Mouse (Mus musculus): ENCODE data around the gene Lgals2.
"Not testable (repeated sequence)": the region's sequence is repeated elsewhere in the genome, so short reads cannot be mapped to it uniquely, and the experiment has no call there.

DNA sequence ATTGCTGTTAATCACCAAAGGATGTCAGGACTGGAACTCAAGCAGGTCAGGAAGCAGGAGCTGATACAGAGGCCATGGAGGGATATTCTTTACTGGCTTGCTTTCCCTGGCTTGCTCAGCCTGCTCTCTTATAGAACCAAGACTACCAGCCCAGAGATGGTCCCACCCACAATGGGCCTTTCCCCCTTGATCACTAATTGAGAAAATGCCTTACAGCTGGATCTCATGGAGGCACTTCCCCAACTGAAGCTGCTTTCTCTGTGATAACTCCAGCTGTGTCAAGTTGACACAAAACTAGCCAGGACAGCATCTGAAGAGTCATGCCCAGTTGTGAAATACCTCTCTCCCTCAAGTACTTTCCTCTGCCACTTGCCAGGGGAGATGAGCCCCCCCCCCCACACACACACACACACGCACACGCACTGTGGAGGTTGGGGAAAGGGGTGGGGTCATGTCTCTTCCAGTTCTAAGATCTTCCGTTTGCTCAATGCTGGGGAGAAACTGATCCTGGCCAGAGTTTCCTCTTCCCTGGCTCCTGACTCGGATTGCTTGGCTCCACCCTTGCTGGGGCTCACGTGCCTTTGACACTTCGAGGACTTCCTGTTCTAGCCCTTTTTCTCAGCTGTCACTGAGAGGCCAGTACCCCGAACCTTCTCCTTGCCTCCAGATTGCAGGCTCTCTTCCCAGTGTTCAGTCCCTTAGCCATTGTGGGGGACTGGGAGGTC, 23.6 kb upstream of the Lgals2 start:
- peak; percentile 78 for TF ChIP-seq USF1 (IDR thresholded peaks at IDR 0.05; ENCODE audit: low read depth, low read length)
- not testable (repeated sequence) for TF ChIP-seq CTCF (IDR thresholded peaks at IDR 0.05 in 2 of 3, conservative IDR thresholded peaks at IDR 0.05 in 1 of 3; ENCODE audit: control insufficient read depth in 1 of 3, insufficient read depth in 1 of 3, low read depth in 2 of 3, low read length in 3 of 3, poor library complexity in 1 of 3, severe bottlenecking in 1 of 3); POLR2AphosphoS2 (IDR thresholded peaks at IDR 0.05; ENCODE audit: low read length); NRF1 (IDR thresholded peaks at IDR 0.05; ENCODE audit: insufficient read depth, low read depth, low read length, poor library complexity, severe bottlenecking); JUND (IDR thresholded peaks at IDR 0.05; ENCODE audit: low read depth, low read length); ZMIZ1 (IDR thresholded peaks at IDR 0.05; ENCODE audit: low read depth, low read length); MYC (IDR thresholded peaks at IDR 0.05; ENCODE audit: low read depth, low read length); POLR2AphosphoS5 (IDR thresholded peaks at IDR 0.05; ENCODE audit: borderline replicate concordance, low read depth, low read length); POLR2A (IDR thresholded peaks at IDR 0.05; ENCODE audit: control insufficient read depth in 1 of 2, insufficient read depth in 1 of 2, low read depth in 1 of 2, low read length in 2 of 2, poor library complexity in 1 of 2); TCF12 (IDR thresholded peaks at IDR 0.05; ENCODE audit: low read depth, low read length)
